Mouse (Mus musculus): ENCODE results near the gene Slc25a44.

DNA sequence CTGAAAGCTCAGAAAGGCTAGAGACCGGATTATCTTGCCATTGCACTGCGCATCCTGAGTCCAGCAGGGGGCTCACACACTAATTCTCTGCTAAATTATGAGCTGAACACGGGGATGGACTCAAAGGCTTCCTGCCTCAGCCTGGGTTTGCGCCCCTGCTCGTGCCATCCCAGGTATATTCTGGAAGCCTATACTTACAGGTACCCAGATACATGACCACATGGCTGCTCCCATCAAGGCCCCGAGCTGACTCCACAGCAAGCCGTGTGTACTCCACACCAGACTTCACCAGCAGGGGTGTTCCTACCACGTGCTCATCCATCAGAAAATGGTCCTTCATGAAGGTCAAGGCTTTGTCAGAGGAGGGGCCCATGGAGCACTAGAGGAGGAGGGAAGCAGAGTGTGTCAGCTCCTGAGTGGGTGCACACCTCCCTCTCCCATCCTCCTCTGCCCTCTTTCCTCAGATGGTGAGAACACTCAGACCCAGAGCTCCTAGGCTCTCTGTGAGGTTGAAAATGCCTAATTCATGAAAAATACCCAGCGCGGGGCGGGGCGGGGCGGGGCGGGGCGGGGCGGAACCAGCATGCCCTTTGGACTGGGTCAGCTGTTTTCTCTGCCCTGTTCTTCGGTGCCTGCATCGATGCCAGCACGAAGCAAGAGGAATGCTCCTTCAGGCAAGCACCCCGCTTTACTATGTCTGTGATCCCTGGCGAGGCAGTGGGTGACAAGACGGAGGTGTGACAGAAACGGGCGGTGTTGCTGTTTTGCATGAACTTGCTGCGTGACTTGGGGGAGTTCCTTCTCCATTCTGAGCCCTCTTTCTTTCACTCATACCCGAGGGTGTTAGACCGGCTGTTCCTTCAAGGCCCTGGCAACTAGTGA, 15.8 kb upstream of the Slc25a44 start:
- TF ChIP-seq POLR2A (IDR thresholded peaks at IDR 0.05; ENCODE audit: low read depth, low read length) (no peak), CTCF (IDR thresholded peaks at IDR 0.05; ENCODE audit: extremely low read depth, insufficient read length, insufficient replicate concordance, low read depth, low read length) (peak; percentile 59; the same call in 1 of the 2 replicates)

All from small intestine, adult 2 months (tissue).